Mouse (Mus musculus): ENCODE data around the gene Cyp2s1.

DNA sequence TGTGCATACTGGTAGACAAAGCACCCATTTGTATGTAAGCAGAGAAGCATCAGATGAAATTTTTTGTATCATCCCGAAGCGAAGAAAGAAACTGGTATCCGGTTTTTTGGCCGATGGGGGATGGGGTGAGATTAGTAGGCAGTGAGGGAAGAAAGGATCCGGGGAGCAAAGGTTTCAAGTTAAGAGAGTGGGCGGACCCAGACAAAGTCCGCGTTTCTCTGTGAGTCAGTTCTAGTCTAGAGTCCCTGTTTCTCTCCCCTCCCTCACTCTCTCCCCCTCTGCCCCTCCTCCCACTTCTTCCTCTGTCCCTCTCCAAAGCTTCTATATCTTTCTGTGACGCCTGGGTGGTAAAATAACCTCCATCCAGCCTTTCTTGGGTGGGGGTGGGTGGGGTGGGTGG lies 8.3 kb upstream of the Cyp2s1 start:
- TF ChIP-seq CTCF (IDR thresholded peaks at IDR 0.05; ENCODE audit: borderline replicate concordance, control insufficient read depth, extremely low read depth, insufficient read depth, low read length, poor library complexity): no peak
- TF ChIP-seq POLR2A (IDR thresholded peaks at IDR 0.05; ENCODE audit: control insufficient read depth, extremely low read depth, insufficient read depth, low read length, poor library complexity): no peak

Data from thymus, adult 2 months (tissue).